Mouse (Mus musculus) embryonic fibroblast, embryonic 13.5 days (primary cell): ENCODE data around the gene Sele. TPM values are rescaled to one million over a fixed set of nuclear protein-coding genes. Genes with fewer than 3 reads are reported as not detected.

ENCODE experiments used
- H3K27ac ChIP-seq: 2 replicates; pipeline ENCODE4 v1.5.1; 2012; ENCODE audit warnings: low read length, control low read depth, inconsistent platforms; ENCODE audit not compliant: insufficient read depth
- H3K4me1 ChIP-seq: 2 replicates; pipeline ENCODE4 v1.6.1; 2011; ENCODE audit warnings: low read length; ENCODE audit not compliant: control insufficient read depth, insufficient read depth
- H3K4me3 ChIP-seq: 2 replicates; pipeline ENCODE4 v1.5.1; 2011; ENCODE audit warnings: mild to moderate bottlenecking, control low read depth, low read length; ENCODE audit not compliant: insufficient read depth
- CTCF ChIP-seq: IDR thresholded peaks from 2 replicates; pipeline ENCODE4 v1.5.1; 2011; ENCODE audit warnings: mild to moderate bottlenecking, control low read depth, low read length, moderate library complexity, borderline replicate concordance; ENCODE audit not compliant: insufficient read depth
- POLR2A ChIP-seq: IDR thresholded peaks from 2 replicates; pipeline ENCODE4 v1.6.1; 2011; ENCODE audit warnings: low read depth, mild to moderate bottlenecking, control low read depth, low read length, moderate library complexity
- polyA plus RNA-seq: library from polyadenylated mRNA; stranded (reverse); fragments of >200 nt; gene quantifications from 2 replicates; pipeline ENCODE4 v1.2.4, GENCODE M21; 2011; ENCODE audit warnings: low read depth; ENCODE audit not compliant: missing spikeins, insufficient read length

Sele gene
- polyA plus RNA-seq, 1 experiment: 0.18 TPM

- Histone ChIP-seq H3K4me3 (no peak overlapping the region), H3K4me1 (no peaks in the 10 kb centered on the region), H3K27ac (no peak overlapping the region)
- no peak for TF ChIP-seq CTCF
- no peak for TF ChIP-seq POLR2A
These were observed 38.8 kb downstream of the Sele start for GRCm38 (mm10) chr1:164086797-164087196.

- Histone ChIP-seq H3K4me3 (no peak overlapping the region), H3K27ac (no peak overlapping the region), H3K4me1 (no peaks in the 10 kb centered on the region)
- TF ChIP-seq CTCF (no peak), POLR2A (no peak)
These were observed 39.8 kb downstream of the Sele start for GRCm38 (mm10) chr1:164087872-164088271.

GRCm38 (mm10) chr1:164096780-164097179 is 48.7 kb downstream of the Sele start:
- Histone ChIP-seq H3K27ac (no peak overlapping the region), H3K4me3 (no peak overlapping the region)
- no peak for TF ChIP-seq POLR2A
- TF ChIP-seq CTCF: no peak

GRCm38 (mm10) chr1:164097911-164098310 is 49.9 kb downstream of the Sele start:
- H3K4me1 ChIP-seq: no peaks in the 10 kb centered on the region
- no peak overlapping the region for H3K4me3 ChIP-seq
- H3K27ac ChIP-seq: no peak overlapping the region
- no peak for TF ChIP-seq CTCF
- no peak for TF ChIP-seq POLR2A

More at GRCm38 (mm10) chr1:164096780-164097179, 48.7 kb downstream of the Sele start:
- no peaks in the 10 kb centered on the region for H3K4me1 ChIP-seq

DNA sequence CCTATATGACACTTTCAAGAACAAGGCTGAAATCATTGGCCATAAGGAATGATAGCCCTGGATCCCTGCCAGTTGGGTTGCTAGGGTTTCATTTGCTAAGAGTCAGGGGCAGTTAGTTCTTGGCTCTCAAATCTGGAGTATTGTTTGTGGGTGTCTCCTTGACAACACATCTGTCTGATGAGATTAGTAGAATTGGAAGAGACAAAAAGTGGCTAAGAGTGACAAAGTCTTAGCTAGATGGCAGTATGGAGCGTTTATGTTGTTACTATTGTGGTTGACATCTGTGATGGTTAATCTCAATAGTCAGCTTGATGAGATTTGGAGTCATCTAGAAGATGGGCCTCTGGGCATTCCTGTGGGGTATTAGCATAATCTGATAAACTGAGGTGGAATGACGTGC is 50.3 kb downstream of the Sele start:
- TF ChIP-seq CTCF (no peak), POLR2A (no peak)
- no peaks in the 10 kb centered on the region for H3K4me1 ChIP-seq
- H3K4me3 ChIP-seq: no peak overlapping the region
- no peak overlapping the region for H3K27ac ChIP-seq

Other genes with a start within 250 kb of the Sele start
- gene Scyl3, start 119.1 kb upstream of the Sele start, polyA plus RNA-seq: 21.7 TPM in 2 replicates
- 9.8 and 12.6 TPM in 2 replicates for gene BC055324, start 53.4 kb upstream of the Sele start, polyA plus RNA-seq
- gene Mettl18, start 53.3 kb upstream of the Sele start, polyA plus RNA-seq: 2.8 and 4.1 TPM in 2 replicates
- not detected in 2 replicates for gene Sell, start 13.7 kb downstream of the Sele start, polyA plus RNA-seq
- gene Selp, start 67.0 kb downstream of the Sele start, polyA plus RNA-seq: 1.7 and 3.7 TPM in 2 replicates
- gene F5, start 103.6 kb downstream of the Sele start, polyA plus RNA-seq: 0.37 TPM in 1 of 2 replicates, not detected in the other
- 38.3 and 43.4 TPM in 2 replicates for gene Slc19a2, start 200.8 kb downstream of the Sele start, polyA plus RNA-seq
- gene Ccdc181, start 227.4 kb downstream of the Sele start, polyA plus RNA-seq: 6.3 and 8.8 TPM in 2 replicates